Mouse (Mus musculus): ENCODE results near the gene Mob1a.

DNA sequence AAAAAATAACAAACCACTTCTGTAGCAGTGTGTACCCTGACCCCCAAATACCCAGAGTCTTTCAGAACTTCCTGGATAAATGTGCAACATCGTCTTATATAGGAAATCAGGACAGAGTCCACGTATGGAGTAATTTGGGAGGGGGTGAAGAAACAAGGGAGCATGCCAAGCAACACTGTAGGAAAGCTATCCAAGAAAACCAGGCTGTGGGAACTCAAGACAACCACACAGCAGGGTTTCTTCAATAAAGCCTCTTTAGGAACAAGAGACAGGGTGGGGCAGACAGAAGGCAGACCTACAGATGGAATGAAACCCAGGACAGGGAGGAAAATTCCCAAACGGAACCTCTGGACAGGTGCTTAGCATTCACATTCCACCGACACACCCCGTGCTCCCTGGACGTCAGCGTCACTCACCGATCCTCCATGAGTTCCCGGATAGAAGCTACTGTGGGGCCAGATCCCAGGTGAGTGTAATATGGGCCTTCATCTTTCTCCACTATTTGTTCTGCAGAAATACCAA is 59.8 kb downstream of the Mob1a start:
- TF ChIP-seq ZNF384 (IDR thresholded peaks at IDR 0.05; ENCODE audit: low read depth, low read length) (no peak), MAFK (IDR thresholded peaks at IDR 0.05; ENCODE audit: insufficient read depth, low read depth, low read length) (no peak), HCFC1 (IDR thresholded peaks at IDR 0.05; ENCODE audit: borderline replicate concordance, insufficient read depth, low read length) (no peak), ZC3H11A (IDR thresholded peaks at IDR 0.05; ENCODE audit: borderline replicate concordance, low read depth, low read length) (no peak)

Measured in ES-E14 (cell line).